Mouse (Mus musculus): ENCODE measurements around the gene Chst3.
"Not testable (repeated sequence)": the region's sequence is repeated elsewhere in the genome, so short reads cannot be mapped to it uniquely, and the experiment has no call there.

Chst3 gene

DNA sequence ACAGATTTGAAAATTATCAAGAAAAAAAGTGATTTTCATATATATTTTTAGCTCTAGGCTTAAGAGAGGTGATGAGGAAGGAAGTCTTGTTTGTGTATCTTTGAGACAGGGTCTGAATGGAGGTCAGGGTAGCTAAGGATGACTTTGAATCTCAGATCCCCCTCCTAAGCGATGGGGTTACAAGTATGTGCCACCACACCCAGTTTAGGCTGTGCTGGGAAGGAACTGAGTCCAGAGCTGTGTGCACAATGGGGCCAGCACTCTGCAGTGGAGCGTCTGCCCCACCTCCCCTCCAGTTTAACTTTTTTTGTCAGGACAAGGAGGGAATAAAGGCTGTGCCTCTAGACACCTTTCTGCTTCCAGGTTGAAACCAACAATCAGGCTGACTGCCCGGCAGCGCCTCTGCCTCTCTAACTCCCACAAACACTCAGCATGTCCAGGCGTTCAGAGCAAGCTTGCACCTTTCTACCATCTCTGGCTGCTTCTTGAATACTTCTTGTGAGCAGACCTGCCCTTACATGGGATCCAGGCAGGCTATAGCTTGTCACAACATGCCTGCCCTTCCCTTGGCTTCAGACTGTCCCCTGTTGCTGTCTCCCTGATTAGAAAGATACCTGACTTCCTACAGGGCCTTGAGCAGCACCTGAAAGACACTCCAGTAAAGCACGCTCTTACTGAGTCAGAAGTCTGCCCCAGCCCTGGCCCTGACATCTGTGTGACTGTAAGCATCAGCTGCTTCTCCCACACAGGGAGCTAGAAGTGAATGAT lies 11.4 kb upstream of the Chst3 start:
- DNase-seq (ENCODE audit: low read depth, low spot score), result no peak

DNA sequence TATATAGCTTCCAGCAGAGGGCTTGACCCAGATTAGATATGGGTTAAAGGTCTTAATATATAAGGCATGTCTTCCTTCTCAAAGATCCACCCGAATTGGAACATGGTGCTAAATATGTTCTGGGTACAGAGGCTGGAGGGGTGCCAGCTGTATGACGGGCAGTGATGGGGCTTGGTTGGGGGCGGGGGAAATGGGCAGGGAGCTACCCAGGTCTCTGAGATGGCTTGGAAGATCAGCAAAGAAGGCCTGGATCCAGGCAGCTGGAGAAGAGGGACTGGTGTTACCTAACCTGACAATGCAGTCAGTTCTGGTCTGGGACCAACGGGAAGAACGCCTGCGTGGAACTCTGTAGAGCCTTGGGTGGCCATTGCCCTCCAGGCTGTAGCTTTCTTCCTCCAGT lies 10.1 kb upstream of the Chst3 start:
- peak; percentile 56 for DNase-seq (ENCODE audit: low read depth, low spot score)

DNA sequence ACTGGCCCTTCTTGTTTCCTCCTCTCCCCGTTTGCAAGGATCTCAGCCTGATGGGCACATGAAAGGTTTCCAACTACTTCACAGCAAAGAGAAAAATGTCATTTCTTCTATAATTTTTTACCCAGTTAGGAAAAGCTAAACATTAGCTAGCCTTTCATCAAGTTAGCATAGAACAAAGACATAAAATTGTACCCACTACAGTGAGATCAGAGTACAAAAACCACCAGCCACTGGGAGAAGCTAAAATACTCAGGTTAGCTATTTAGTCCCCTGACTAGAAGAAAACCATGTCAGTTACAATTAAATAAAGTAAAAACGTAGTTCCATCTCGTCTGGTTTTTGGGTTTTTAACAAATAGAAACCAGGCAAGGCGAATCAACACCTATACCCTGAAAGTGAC lies 8.6 kb upstream of the Chst3 start:
- no peak for DNase-seq (ENCODE audit: low read depth, low spot score)

DNA sequence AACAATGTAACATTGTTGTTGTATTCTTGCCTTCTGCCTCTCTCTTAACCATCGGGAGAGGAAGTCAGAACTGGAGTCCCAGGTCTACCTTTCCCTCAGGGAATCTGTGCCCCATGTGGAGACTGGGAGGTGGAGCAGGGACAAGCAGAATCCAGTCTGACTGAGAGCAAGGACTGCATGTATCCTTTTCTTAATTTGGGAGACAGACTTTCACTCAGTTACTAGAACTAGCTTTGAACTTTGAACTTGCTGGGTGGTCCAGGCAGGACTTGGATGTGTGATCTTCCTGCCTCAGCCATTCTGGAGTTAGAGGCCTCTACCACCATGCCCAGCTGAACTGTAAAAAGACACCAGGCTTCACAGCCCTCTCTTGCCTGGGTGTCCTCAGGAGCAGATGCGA lies 5.5 kb upstream of the Chst3 start:
- no peak for DNase-seq (ENCODE audit: low read depth, low spot score)

DNA sequence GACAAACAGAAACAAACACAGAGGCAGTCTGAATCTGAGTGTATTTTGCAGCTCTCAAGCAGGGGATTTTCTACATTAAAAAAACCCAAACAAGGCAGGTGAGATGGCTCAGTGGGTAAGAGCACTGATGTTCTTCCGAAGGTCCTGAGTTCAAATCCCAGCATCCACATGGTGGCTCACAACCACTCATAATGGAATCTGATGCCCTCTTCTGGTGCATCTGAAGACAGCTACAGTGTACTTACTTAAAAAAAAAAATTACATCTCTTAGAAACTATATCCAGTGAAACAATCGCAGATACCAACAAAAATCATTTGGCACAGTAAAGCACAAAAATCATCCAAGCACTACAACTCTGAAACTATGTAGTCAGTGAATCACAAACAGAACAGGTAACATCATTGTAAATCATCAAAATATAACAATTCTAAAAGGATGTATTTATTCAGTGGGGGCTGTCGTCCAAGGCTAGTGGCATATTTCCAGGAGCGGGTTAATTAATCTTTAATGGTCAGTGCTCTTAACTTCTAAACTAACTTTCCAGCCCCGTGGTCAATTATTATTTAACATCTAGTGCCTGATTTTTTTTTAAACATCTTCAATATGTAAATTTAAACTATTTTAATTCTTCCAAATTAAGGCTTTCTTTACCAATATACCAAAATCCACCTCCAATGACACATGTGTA lies 2.7 kb upstream of the Chst3 start:
- not testable (repeated sequence) for DNase-seq (ENCODE audit: low read depth, low spot score)

DNA sequence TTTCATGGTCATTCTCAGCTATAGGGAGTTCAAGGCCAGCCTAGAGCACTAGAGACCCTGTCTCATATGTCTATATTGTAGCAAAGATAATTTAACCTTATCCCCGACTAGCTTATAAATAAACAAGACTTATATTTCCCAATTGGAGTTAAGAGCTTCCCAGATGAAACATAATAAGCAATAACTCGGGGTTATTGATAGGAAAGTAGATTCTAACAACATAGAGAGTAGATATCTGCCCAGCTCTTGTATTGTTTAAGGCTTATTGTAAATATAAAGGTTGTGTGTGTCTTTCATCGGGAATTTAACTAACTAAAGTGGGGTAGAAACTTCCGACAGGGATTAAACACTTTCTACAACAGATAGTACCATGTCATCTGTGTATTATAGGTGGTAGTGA lies 1.5 kb upstream of the Chst3 start:
- DNase-seq (ENCODE audit: low read depth, low spot score), result no peak

DNA sequence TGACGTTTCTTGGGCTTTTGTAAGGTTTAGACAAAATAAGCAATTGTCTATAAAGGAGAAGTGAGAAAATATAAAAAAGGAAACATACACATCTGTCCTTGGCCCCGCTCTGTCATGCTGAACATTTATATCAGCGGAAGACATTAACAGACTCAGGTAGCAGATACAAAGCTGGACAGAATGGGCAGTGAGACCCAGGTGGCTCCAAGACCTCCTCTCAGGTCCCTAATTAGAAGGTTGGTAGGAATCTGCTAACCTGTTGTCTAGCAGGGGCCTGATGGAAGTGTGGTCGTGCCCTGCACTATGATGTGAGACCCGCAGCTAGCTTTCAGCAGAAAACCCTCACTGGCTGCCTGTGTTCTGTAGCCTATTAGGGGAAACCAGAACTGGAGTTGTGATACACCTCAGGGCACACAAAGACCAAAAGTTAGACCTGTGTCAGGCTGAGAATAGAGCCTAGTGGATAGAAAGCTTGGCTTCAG lies 1.0 kb upstream of the Chst3 start:
- DNase-seq (ENCODE audit: low read depth, low spot score), result no peak

DNA sequence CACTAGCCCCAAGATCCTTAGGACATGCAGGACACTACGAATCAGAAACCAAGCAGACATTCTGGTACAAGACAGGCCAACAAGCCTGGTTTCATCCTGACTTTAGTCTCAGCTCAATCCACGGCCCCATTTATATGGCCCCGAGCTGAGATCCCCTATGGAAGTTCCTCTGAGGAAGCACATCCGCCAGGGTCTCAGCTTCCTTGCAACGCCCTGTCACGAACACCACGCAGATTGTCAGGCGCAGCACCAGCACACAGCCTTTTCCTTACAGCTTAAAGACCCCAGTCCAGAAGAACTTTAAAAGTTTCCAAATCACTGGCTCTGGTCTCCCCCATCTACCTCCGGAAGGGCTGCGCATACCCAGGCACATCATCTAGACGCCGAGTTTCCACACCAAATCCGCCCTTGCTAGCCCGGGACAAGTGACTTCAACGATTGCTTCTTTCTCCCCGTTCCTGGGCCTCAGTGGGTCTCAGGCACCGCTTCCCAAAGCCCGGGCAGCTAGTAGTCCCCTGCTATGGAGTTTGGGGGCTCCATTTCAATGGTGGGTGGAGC lies 948 bp downstream of the Chst3 start:
- DNase-seq (ENCODE audit: low read depth, low spot score), result no peak

DNA sequence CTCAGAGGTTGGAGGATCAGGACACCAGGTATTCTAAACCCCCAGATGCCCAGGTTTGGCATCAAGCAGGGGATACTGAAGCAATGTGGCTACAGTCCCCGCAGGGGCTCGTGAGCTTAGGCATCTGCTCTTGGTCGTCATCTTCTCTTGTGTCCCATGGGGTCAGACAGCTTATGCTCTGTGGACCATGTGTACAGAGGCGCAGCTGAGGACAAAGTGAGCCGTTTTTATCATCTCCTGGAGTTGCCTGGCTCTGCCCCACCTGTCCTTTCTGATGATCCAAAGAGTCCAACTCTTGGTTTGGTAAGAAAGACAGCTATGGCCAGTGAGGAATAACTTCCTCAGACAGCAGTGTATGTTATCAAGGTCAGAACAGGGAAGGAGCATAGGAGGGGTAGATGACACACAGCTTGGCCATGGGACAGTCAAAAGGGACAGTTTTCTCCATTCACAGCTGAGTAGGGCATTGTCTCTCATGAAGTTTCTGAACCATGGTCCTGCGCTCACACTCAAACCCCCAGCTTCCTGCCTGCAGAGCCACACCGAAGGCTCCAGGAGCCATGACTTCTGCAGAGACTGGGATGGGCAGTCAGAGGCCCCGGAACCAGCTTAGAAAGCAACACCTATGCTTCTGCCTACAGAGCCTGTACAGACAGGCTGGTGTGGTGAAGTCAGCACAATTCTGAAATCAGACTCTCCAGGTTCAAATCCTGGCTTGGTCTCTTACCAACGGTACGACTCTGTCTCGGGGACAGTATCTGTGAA lies 2.5 kb downstream of the Chst3 start:
- DNase-seq (ENCODE audit: low read depth, low spot score), result no peak

DNA sequence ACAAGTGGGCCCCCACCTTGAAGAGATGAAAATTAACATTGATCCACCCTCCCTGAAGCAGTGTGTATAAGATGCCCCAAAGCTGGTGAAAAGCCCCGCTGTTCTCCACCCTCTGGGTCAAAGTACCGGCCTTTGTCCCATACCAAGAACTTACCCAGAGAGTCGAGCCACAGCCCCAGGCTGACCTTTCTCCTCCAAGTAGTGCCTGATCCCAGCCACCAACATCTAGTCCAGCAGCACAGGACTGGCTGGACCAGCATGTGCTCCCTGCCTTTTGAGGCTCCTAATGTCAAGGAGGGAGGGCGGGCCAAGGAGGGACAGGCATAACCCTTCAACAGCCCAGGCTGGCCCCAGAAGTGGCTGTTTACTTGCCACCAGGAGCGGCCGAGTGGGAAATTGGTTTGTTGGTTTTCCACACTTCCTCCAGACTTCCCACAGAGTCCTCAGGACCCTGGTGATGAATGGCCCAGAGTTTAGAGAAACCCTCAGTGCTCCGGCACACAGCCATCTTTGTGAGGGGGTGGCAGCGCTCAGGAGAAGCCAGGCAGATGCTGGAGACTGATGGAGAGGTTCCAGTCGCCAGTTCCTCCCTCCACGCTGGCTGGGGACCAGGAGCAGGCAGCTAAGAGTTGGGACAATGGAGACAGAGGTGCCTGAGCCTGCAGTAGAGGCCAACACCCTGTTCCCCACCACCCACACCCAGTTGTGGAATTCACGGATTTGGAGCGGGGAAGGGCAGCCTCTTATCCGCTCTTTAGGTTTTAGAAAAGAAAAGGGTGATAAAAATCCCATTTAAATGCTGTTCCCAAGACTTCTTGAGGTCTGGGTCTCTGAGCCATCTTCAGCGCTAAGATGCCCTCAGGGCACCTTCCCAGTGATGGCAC lies 3.7 kb downstream of the Chst3 start:
- no peak for DNase-seq (ENCODE audit: low read depth, low spot score)

DNA sequence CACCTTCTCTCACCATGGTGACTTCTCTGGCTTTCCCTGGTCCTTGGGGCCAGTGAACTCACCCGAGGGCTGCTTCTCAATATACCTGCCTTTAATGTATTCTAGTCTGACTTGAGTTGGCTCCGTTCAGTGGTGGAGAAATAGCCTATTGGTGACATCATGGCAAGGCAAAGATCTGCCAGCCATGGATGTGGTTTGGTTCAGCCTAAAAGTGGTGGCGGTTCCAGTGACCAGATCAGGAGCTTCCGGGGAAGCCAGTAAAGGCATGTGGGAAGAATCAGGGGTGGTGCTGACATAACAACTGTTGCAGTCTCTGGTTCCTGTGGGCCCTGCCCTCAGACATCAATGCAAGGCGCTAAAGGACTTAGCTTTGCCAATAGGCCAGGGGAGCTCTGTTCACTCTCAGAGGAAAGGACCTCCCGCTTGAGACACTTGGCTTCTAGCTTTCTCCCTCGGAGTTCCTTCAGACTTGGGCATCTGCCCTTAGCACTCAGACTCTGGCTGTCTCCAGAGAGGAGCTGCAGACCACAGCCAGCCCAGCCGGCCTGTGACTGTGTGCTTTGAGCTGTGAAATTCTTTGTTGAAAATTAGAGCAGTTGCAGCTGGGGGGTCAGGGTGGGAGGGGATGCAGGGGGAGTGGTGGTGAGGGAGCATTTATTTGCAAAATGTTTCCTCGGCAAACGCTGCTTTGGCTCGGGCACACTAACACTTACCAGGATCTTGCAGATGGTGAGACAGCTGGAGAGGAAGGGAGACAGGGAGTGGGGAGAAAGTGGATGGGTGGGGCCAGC lies 6.3 kb downstream of the Chst3 start:
- no peak for DNase-seq (ENCODE audit: low read depth, low spot score)

DNA sequence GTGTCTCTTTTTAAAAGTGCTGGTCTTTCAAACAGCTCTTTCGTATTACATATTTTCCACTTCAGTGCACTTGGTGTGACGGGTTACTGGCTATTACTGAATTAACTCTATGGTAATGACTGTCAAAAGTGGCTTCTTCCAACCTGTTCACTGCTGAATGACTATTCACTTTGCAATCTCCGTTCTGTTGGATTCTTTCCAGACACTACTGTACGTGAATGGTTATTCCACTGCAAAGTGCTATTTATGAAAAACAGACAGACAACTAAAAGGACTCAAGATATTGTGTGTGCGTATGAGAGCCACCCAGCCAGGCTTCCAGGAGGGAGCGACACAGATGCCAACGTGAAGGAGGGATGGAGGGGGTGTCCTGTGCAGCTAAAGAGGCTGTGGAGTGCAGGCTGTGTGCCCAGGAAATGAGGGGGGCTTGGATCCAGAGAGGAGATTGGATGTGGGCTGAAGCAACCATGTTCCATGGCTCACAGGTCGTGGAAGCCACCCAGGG lies 7.5 kb downstream of the Chst3 start:
- DNase-seq (ENCODE audit: low read depth, low spot score), result no peak

DNA sequence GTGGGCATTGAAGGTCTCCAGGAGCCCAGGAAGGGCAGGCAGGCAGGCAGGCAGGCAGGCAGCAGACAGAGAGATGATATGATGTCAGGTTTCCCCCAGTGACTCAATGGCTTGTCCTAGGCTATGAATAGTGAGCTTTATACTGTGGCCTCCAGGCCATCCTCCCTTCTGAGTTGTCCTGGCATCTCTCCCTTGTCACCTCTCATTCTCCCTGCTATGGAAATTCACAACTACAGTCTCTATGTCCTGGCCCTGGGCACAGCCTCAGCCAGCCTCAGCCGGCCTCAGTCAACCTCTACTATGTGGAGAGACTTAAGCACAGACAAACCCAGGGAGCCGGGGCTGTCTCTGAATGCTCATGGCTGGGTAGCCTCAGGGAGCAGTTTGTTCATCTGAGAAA lies 8.6 kb downstream of the Chst3 start:
- peak; percentile 53 for DNase-seq (ENCODE audit: low read depth, low spot score)

DNA sequence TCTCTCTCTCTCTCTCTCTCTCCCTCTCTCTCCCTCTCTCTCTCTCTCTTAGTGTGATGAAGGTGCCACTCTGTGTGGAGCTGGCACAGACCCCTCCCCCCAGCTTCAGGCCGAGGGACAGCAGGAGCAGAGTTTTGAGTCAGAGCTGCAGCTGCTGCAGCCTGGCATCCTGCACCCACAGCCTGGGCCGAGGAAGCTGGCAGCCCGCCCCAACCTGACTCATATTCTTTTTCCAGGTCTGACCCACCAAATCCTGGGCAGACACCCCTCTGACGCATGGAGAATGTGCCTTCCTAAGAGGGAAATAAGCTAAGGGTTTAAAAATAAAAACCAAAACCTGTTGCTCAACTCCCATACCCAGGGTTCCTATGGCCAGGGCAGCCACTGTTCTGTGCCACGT lies 9.8 kb downstream of the Chst3 start:
- DNase-seq (ENCODE audit: low read depth, low spot score), result peak; percentile 95

DNA sequence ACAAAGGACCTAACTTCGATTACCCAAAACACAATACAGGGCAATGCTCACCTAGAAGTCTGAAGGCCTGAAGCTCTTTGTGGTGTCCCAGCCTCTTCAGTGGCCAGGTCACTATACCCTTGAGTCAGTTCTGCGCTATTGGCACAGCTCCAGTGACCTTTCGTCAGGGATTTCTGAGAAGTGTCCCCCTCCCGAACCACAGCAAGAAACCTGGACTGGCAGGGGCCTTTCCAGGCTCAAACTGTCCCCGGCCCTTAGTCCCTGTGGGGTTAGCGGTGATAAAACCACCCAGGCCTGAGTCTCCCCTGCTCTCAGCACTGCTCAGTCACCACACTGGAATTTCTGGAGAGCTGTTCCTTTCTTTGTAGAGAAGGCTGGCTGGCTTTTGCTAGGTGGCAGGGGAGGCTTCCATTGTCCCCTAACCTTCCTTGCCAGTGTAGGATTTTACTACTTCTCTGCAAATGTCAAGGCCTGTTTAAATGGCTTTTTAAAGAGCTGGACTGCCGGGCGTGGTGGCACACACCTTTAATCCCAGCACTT lies 11.8 kb downstream of the Chst3 start:
- DNase-seq (ENCODE audit: low read depth, low spot score), result peak; percentile 67

DNA sequence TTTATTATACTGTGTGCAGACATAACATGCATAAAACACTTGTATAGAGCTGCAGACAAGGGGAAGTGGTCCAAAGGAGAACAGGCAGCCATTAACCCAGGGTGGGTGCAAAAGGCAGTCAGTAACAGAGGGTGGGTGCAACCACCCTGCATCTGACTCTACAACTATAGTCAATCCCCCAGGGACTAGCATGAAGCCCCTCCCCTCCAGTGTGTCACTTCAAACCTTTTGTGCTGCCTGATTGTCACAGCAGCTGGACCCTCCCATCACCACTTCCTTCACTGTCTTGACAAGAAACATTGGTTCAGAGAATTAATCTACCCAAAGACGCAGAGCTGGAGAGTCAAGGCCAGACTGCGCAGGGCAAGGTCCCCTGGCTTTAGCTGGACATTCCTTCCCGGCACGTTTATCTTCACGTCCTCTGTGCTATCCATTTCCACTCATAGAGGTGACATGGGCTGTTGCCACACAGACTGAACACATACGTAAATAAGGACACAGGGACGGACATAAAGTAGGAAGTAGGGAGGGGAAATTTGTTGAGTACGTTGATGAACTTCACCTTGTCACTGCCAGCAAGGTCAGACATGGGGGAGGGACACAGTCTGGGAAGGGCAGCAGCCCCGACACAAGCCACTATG lies 13.3 kb downstream of the Chst3 start:
- no peak for DNase-seq (ENCODE audit: low read depth, low spot score)

DNA sequence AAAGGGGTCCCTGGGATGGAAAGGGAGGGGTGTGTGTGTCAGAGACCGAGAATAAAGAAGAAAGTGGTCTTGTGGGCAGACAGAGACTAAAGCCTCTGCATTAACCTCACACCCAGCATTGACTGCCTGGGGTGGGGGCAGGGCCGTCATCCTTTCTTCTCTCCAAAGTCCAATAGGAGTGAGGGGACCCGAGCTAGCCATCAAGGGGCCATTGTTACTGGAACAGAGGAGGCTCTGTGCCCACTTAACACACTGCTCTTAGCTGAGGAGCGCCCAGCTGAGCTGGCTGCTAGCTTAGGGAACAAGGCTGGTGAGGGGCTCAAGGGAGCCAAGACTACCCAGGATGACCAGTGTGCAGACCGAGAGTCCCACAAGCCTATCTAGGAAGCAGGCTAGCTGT lies 16.3 kb downstream of the Chst3 start:
- DNase-seq (ENCODE audit: low read depth, low spot score), result no peak

DNA sequence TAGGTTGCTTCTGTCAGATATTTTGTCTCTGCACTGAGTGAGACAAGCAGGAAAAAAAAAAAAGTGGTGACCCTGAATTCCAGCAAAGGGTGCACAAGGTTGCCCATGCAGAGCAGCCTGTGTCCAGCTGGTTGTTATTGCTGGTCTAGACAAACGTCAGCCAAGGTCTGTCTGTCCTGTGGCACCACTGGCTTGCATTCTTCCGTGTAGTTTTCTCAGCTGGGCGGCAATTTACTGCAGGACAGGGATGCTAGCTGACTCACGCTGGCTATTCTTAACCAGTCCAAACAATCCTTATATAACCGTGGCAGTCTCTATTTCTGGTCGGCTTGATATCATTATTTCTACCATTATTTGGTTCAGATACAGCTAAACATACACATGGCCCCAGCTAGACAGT lies 18.1 kb downstream of the Chst3 start:
- DNase-seq (ENCODE audit: low read depth, low spot score), result peak; percentile 66

DNA sequence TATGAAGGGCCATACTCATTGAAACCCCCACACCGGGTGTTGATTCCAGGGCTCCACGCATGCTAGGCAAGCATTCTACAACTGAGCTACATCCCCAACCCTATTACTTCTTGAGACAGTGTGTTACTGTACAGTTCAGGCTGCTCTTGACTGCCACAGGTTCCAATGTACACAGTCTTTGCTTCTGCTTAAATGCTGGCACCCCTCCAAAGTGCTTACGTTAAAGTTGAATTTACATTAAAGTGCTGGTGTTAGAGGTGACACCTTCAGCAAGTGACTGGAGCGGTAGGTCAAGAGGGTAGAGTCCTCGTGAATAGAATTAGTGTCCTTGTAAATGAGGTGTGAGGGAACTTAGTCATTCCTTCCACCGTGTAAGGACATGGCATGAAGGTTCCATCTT lies 19.7 kb downstream of the Chst3 start:
- no peak for DNase-seq (ENCODE audit: low read depth, low spot score)

All from skeletal muscle tissue, adult 2 months (tissue).